Mouse (Mus musculus) right cerebral cortex, postnatal 25 days (tissue): ENCODE measurements around the gene Ube2r2.

Experiments
- DNase-seq: peaks from one replicate; pipeline ENCODE4 v3.0.0; 2022

Ube2r2 gene

DNA sequence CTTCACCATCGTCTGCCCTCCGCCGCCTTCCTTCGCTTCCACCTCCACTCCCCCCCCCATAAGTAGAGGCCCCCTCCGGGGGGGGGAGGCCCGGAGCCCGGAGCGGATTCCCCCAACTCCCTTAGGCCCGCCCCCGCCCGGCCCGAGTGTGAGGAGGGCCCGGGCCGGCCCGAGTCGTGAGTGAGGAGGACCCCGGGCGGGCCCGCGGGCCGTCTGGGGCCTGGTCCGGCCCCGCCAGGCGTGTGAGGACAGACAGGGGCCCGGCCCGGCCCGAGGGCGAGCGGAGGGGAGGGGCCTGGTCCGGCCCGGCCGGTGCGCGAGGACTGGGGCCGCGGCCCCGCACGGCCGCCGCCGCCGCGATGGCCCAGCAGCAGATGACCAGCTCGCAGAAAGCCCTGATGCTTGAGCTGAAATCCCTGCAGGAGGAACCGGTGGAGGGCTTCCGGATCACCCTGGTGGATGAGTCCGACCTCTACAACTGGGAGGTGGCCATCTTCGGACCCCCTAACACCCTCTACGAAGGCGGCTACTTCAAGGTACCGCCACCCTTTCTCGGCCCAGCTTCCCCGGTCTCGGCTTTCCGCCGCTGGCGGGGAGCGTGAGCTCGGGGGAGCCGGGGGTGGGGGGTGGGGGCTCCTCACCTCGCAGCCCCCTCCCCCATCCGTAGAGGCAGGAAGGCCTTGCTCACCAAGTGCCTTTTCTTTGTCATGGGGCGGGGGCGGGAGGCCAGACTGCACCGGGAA, at the start of gene Ube2r2:
Ube2r2 (plus strand) TSS at position 33 of the 743 bp plus-strand sequence.
- DNase-seq = peak; percentile 37

DNA sequence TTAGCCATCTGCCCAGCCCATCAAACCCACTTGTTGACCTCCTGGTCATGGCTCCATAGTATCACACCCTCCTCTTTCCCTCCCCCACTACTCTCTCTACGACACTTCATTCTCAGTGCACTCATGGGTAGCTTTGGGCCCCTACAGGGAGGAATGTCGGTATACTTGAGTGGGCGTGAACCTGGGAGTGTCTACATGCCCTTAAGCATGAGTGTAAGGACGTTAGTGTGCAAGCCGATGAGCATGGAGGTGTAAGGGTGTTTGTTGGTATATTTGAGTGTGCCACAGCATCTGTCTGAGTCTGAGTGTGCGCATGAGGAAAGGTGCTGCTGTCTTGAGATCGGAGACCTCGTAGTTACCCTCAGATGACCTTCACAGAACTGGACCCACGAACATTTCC, 48.6 kb upstream of the Ube2r2 start:
- no peak for DNase-seq

DNA sequence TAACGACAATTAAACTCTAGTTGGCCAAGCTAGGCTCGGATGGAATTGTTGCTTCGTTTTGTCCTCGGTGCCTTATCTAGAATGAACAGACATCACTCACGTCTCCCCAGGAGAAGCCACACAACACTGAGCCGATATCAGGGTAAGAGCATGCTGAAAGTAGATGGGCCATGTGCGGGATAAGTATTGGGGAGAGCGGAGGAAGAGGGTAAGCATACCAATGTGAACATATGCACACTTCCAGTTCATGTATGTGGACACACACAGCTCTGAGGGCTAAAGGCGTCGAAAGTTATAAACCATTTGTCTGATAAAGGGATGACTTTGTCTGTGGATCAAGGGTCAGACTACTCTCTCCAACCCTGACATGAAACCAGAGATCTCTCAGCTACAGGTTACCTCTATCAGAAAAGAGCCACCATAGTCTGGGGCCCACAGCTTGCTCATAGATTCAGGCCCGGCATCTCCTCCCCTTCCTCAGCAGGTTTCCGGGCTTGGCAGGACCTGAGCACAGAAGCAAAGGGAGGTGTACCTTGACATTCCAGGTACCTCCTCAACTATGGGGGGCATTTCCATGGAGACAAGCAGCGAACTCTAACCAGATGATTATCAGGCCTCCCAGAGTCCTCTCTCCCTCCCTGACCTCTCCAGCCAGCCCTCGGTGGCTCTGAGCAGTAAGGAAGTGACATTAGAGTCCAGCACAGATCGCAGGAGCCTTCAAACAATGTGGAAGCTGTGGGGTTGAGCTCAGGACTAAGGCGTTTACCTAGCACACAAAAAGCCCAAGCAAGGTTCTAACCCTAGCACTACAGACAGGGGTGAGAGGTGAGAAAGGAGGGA, 47.9 kb upstream of the Ube2r2 start:
- DNase-seq = no peak

DNA sequence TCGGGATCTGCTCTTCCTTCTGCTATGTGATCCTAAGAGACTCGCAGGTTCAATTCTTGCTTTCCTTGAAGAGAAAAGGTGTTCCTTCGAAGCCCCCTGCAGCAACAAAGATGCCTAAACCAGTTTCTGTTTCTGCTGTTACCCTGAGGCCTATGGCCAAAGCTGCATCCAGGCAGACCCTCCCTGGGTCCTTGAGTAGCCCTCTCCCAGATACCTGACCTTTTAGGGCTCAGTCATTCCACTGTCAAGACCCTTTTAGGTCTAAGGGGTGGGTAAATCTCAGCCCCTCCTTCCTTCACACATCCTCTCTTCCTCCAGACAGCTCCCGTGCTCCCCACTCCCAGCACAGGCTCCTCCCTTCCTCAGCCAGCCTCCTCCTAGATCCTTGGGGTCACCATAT, 46.4 kb upstream of the Ube2r2 start:
- no peak for DNase-seq

DNA sequence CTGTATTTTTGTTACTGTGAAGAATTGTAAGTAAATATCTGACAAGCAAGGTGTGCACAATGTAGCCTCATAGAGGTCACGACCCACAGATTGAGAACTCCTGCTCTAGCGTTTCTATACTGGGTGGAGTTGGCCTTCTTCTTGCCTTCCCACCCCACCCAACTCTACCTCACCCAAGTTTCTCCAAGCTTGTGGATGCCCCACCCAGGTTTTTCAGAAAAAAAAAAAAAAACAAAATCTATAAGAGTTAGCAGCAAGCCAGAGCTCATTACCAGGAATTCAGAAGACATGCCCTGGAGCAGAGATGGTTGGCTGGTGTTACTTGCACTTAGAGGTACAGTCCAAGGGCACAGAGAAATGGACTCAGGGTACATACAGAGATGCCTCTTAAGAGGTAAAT, 45.8 kb upstream of the Ube2r2 start:
- DNase-seq = no peak

DNA sequence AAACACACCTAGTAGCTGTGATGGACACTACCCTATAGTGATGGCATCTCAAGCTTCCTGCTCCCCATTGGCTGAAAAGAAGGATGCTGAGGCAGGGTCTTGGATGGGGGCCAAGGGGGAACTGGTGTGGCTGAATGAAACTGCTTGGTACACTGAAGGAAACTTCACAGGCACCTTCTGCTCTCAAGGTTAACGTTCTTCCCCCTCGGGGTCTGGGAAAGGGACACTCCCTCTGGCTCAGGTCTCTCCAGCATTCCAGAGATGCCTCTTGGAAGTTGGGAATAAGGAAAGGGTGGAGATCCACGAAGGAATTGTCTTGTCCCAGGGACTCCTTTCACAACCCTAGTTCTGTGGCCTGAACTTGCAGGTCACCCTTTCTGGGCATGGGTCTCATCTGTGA, 44.2 kb upstream of the Ube2r2 start:
- no peak for DNase-seq

DNA sequence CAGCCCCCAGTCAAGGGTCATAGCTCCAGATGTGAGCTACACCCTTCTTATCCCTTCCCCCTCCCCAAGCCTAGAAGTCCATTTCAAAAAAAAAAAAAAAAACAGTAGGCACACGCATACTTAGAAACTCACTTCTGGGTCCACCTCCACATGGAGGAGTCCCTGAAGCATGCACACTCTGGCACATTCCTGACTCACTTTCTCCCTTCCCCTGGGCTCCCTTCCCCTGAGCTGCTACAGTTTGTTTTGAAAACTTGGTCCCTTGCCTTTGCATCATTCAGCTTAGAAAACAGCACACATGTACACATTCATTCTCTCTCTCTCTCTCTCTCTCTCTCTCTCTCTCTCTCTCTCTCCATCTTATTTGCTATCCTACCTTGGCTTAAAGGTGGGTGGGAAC, 42.6 kb upstream of the Ube2r2 start:
- no peak for DNase-seq

DNA sequence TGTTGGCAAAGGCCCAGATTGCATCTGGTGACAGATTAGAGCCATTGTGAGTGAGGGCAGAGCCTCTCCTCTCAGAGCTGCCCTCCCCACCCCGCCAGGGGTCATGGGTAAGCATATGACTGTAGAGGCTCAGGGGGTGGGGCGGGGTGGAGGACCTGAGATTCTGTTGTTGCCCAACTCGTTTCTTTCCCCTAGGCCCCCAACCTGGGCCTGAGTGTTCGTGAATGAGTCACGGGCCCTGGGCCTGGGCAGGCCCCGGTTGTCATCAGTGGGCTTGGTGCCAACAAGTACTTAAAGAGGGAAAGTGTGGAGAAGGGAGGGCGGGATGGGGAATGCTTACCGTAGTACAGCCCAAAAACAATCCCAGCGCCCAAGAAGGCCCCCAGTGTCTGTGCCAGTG, 41.2 kb upstream of the Ube2r2 start:
- no peak for DNase-seq

DNA sequence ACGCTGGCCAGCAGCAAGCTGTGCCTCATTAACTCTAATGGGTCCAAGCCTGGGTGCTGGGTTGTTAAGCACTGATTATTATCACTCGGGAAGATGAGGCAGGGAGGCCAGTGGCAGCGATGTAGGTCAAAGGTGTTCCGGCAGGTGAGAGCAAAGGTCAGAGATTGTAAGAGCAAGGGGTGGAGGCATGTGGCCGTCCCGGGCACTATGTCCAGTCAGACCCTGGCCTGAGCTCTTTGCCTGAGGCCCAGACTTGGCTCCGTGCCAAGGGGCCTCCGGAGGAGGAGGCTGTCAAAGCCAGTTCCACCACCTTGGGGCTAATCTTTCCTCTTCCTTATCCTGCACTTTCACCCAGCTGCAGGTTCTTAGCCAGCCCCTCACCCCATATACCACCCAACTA, 39.4 kb upstream of the Ube2r2 start:
- DNase-seq = no peak

DNA sequence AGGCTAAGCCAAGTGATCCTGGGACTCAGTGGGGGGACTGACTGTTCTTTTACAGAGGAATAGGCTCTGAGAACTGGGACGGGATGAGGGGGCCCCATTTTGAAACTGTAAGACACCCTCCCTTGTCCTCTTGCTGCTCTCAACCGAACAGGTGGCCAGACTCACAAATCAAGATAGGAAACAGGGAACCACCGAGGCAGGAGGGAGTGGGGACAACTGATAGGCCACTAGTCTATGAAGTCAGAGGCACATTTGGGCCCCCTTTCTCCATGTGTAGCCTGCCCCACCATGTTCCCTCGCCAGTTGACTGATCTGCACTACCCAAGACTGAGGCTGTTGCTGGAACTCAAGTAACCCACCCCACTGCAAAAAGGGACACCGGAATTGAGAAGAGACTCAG, 38.7 kb upstream of the Ube2r2 start:
- no peak for DNase-seq

DNA sequence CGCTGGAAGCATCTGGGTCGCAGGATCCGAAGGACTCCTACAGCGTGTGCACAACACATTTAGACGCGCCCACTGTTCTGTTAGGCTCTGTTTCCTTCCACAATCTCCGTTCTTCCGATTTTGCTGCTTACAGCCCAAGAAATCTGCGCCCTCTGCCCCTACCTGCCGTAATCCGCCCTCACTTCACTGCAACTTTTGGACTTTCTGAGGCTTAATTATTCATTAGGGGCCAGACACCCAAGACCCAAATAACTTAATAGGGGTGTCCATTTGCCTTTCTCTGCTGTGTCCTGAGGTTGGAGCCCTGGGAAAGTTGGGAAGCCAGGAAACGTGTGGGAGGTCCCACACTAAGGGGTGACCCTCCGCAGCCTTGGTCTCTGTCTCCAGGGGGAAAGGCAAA, 38.2 kb upstream of the Ube2r2 start:
- no peak for DNase-seq

DNA sequence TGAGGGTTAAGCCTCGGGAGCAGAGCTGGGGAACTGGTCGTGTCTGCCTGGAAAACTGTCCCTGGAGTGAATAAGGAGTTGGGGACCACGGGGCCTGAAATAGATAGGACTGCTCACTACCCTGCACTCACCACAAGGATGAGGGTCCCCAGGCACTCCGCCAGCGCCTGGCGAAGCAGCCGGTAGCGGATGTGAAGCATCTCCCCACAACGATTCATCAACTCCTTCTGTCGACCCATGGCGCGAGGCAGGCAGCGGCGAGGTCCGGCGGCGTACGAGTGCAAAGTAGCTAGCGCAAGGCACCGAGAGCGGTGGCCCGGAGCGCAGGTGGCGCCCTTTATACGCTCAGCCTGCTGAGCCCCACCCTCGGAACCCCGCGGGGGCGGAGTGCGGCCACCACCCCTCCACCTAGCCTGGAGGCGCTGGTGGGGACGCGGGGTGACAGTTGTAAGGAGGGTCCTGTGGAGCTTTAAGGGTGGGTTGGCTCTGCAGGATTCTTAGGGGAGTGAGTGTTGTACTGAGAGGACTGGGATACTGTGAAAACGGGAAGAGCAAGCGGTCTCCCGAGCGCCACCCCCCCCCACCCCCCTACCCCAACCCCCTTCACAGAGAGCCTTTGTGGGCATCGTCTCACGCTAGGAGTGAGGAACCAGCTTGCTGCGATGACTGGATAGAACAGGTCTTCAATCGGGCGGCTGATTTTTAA, 37.5 kb upstream of the Ube2r2 start, which contains the start of gene Aqp3:
Aqp3 (minus strand) TSS at position 313 of the 706 bp plus-strand sequence.
- no peak for DNase-seq

DNA sequence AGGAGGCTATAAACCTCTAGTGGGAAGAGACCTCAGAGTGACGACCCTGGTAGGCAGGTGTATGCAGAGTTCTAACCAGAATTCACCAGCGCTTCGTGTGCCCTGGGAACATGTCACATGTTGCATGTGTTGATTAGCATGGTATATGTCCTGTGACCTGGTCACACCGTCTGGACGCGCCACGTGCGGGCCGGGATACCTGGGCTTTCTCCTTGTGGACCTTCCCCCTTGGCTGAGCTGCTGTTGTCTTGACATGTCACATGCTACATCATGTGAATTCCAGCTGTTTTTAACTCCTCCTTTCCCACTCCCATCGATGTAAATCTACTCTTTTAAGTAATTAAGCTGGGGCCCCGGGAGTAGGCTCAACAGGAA, 37.0 kb upstream of the Ube2r2 start:
- no peak for DNase-seq

DNA sequence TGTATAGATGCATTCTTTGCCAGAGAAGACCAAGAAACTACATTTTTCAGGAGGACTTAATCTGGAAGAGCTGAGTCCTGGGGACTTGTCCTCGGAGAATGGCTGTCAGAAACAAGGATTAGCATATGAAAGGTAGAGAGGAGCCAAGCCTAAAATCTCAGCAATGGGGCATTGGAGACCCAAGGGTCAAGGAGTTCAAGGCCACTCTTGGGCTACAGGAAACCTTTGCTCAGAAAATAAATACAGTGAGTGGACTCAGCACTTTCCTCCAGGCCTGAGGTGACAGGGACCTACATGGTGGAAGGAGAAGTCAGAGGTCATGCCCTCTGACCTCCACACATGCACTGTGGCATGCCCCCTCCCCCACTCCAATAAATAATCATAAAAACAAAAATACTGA, 34.6 kb upstream of the Ube2r2 start:
- no peak for DNase-seq

DNA sequence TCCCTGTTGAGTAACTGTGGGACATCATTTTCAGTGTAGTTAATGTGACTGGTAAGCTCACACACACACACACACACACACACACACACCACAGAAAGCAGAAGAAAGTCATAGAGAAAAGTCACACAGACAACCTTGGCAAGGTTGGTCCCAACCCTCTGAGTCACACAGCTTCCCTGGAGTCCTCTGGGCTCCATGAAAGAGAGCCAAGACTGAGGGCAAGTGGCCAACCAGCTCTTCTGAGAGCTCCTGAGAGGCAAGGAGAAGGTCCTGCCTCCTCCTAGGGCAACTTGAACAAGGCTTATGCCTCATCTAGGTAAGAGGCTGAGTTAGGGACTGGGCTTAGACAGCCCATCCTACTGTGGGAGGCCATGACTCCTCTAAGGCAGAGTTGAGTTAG, 32.6 kb upstream of the Ube2r2 start:
- no peak for DNase-seq

DNA sequence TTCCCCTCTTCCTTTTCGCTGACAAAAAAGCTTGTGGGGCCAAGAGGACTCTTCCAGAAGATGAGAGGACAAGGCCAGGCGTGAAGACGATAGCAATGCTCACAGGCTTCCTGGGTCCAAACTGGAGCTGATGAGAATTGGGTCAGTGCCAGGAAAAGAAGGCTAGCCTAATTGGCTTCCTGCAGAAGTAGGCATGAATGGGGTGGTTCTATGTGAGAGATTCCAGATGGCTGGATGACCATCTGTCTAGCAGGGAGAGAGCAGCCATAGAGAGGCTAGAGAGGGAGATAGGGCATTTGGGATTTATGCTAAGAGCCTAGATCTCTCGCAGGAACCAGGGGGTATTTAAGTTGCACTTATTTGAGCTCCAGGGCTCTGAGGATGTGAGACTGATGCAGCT, 28.1 kb upstream of the Ube2r2 start:
- no peak for DNase-seq

DNA sequence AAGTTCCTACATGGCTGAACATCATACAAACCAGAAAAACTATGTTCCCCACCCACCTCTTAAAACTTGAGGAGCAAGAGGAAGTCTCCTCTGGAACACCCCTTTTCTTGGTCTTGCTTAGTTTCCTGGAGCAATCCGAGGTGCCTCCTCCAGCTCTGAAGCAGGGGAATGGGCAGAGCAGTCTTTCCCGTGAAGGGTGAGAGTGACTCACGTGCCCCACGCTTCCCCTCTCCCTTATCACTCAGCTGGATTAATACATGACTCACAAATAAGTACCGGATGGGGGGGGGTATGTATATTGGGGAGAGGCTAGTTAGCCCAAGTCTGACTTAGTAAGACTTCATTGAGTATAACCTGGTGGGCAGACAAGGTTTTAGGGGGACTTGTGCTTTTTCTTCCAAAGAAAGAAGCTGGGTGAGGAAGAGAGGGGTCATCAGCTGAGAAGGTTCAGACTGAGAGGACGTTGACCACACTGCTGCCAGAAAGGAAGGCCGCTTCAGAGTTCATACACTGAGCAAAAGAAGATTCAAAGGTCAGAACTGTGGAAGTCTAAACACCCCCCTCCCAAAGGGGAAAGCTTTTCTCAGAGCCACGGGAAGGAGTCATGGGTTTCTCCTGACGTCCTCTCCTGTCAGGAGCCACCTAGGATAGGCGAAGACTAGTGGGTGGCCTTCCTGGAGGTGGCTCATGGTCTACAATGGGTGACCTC, 26.7 kb upstream of the Ube2r2 start:
- no peak for DNase-seq

DNA sequence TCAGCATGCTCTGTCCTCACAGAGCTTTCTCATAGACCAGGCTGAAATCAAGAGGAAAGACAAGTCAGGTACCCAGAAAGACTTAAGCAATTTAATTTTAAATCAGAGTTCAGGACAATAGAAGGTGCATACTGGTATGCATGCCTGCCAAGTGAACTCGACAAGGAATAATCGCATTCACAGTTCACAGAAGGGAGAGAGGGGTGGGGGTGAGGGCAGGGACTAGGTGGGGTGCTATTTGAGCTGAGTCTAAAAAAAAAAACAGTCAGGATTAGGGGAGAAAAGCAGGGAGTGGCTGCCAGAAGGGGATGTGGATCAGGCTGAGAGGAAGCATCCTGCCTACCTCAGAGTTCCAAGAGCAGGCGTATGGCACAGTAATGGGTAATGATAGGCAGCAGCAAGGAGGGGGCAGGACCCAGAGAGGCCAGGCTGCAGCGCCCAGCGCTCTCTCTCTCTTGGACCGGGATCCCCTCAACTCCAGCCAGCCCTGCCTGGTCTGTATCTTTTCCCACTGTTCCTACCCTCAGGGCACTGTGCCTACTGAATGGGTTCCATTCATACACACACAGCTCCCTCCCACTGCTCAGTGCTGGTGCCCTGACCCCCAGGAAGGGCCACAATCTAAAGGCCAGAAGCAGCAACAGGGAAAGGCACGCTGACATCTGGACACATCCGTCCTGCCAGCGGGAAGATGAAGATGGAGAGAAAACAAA, 21.0 kb upstream of the Ube2r2 start:
- DNase-seq = no peak

DNA sequence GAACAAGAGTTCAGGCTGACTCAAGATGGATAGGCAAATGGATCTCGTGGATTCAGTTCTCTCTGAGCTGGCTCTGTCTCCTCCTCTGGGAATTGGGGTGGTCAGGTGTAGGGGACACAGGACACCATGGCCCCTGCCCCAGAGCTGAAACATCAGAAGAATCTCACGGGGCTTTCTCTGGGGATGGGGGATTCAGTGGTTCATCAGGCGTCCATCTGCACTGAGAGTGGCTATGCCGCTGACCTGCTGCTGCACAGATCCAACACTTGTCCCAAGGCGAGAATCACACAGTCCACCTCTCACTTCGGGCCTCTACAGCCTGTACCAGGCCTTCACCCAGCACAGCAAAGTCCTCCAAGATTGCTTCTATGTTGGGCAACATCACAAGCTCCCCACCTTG, 20.5 kb upstream of the Ube2r2 start:
- DNase-seq = no peak

DNA sequence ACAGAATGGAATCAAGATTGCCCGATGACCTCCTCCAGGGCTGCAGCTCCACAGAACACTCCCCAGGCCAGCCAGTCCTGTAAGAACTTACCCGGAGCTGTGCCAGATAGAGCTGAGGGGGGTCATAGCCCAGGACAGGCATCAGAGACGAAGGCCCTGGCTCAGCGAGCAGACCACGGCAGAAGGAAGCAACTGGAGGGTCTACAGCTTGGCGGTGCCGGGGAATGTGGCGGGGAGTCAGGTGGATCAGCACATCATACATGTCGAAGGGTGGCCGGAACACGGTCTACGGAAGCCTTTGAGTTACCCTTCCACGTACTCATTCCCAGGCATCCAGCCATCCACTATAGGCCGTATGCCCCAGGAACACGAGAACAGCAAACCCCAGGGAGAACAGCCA, 19.8 kb upstream of the Ube2r2 start:
- DNase-seq = no peak

DNA sequence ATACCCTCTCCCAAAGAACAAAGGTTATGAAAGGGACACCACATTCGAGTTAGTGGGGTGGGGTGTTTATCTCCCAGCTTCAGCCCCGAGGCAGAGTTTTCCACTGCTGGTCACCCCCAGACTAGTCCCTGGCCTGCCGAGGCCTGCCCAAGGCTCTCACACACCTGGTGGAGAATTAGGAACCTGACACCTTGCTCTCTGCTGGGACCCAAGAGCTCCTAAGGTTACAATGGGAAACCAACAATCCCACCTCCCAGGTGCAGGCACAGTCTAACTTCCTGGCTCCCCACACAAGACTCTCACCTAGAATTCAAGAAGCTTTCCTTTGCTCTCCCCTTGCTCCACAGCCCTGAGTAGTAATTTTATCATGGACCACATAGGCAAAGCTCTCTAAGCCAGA, 18.7 kb upstream of the Ube2r2 start:
- DNase-seq = no peak

DNA sequence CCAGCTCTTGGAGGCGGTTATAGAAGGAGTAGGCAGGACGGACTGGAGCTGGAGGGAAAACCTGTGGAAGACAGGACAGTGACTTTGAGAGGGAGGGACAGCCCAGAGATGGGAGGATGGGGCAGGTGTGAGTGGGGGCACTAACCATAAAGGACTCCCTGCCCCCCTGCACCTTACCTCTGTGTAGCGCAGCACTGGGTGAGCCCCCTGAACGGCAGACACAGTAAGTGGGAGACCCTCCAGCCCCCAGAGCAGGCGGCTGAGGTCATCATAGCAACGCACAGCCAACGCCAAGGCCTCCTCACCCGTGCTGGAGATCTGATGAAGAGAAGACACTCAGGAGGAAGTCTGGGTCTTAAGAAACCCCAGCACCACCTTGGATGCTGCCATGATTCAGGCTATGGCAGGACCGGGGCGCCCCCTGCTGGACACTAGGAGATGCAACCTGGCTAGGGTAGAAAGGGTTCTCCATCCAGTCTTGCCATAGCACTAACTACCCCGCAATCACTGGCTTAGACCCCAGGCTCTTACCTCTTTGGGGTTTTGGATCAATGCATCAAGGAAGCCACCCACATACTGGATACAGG, 16.7 kb upstream of the Ube2r2 start:
- no peak for DNase-seq
